In the genomic region with DNA sequence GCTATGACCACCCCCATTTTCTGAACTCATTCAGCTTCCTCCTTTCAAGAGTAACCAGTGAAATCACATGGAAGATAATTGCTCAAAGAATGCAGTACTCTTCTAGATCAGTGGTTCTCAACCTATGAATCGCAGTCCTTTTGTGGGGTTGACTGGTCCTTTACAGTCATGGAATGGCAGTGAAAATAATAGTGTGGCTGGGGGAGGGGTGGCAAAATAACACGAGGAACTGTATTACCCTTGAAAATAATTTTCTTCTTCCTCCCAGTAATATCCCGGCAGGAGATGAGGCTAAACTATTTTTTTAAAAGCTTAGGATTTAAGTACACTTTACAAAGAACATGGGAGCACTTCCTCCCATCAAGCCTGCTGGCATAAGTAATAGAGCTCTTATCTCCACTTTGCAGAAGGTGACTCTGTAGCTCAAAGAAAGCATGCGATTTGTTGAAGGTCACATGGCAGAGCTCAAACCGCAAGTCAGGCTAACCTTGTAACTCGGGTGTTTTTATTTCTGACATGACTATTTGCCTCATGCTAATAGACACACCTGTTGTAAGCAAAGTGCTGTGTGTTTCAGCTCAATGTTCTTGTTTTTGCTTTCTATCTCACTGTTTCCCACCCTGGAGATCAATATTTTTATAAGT, we compare ENCODE assay signal across 25 mouse cellular contexts.
DNase-seq lines count a peak whose midpoint lies in the region; ATAC-seq and TF ChIP-seq lines count a peak whose summit lies in the region.
"Had no signal": no experiment of that assay in that cellular context is flagged by ENCODE, and none has a peak within 500 bp of the region (broad histone marks: within the 10 kb centered on the region; RNA-seq: fewer than 3 reads in every experiment).

No protein-coding gene starts in this region.

- no peak overlapping the region for H3K27ac ChIP-seq in kidney, adult 2 months (ENCODE audit: insufficient read depth, low read depth, low read length)
- H3K27ac ChIP-seq: embryonic facial prominence, embryonic 13.5 days; forebrain, embryonic 13.5 days; hindbrain, postnatal 0 days; layer of hippocampus, adult 2 months; limb, embryonic 12.5 days; neural tube, embryonic 15.5 days had no signal

- H3K4me3 ChIP-seq in kidney, adult 2 months (ENCODE audit: insufficient read depth, low read depth, low read length), result no peak overlapping the region
- H3K4me3 ChIP-seq: embryonic facial prominence, embryonic 13.5 days; erythroblast, embryonic 14.5 days; forebrain, embryonic 13.5 days; layer of hippocampus, adult 2 months; limb, embryonic 12.5 days; neural tube, embryonic 15.5 days had no signal

- intact Hi-C loops in left cerebral cortex, postnatal 25 days (cut with DNase I), result no loop called here

- TF ChIP-seq CTCF in kidney, adult 2 months (conservative IDR thresholded peaks at IDR 0.05; ENCODE audit: insufficient read depth, insufficient read length, low read depth, low read length), result no peak

- TF ChIP-seq POLR2A in kidney, adult 2 months (IDR thresholded peaks at IDR 0.05; ENCODE audit: low read depth, low read length), result no peak

- DNase-seq in adrenal gland, adult 2 months, result peak; percentile 15
- no peak for DNase-seq in adrenal gland, postnatal 25 days
- peak; percentile 6 for DNase-seq in ovary, adult 18-20 months (ENCODE audit: low spot score)
- DNase-seq in ovary, postnatal 10 days (ENCODE audit: low spot score), result no peak
- DNase-seq in cerebellum, postnatal 4 days (ENCODE audit: low spot score in 2 of 2), result no peak
- no peak for DNase-seq in left cerebral cortex, postnatal 25 days (ENCODE audit: low spot score in 2 of 2)
- DNase-seq in kidney, adult 2 months, result no peak
- DNase-seq: cerebellum, adult 9-10 months; heart, postnatal 10 days; kidney, postnatal 25 days; liver, postnatal 0 days; lung, postnatal 10 days; right cerebral cortex, postnatal 25 days; thymus, postnatal 14 days had no signal

- H3K27me3 ChIP-seq in kidney, adult 2 months (replicated peaks; ENCODE audit: control insufficient read depth, insufficient read depth, low read length), result no peaks in the 10 kb centered on the region
- H3K27me3 ChIP-seq: embryonic facial prominence, embryonic 13.5 days; forebrain, embryonic 13.5 days; limb, embryonic 12.5 days; neural tube, embryonic 15.5 days had no signal

- no peaks in the 10 kb centered on the region for H3K4me1 ChIP-seq in kidney, adult 2 months (ENCODE audit: control insufficient read depth, insufficient read depth, low read length)
- H3K4me1 ChIP-seq: embryonic facial prominence, embryonic 13.5 days; limb, embryonic 12.5 days; neural tube, embryonic 15.5 days had no signal

- peak; percentile 27 to 56; a peak in 2 of 4 replicates for ATAC-seq in hematopoietic stem cell, adult 5-6 weeks (replicated peaks in 1 of 2; ENCODE audit: insufficient read depth in 1 of 2, low FRiP score in 2 of 2, low TSS enrichment in 1 of 2, low read depth in 1 of 2, poor library complexity in 2 of 2, severe bottlenecking in 2 of 2)
- ATAC-seq: activated CD4-positive, CD25-positive, alpha-beta regulatory T cell, adult 4 months; CD4-positive, CD25-positive, alpha-beta regulatory T cell, adult 4 months; forebrain, embryonic 13.5 days; hindbrain, postnatal 0 days; intestine, embryonic 16.5 days; liver, postnatal 0 days had no signal

- WGBS in kidney, adult 2 months, result 73% methylated on average over 6 of the region's 6 CpGs

- no peaks in the 10 kb centered on the region for H3K36me3 ChIP-seq in kidney, adult 2 months (ENCODE audit: control insufficient read depth, insufficient read depth, low read length)
- H3K36me3 ChIP-seq: embryonic facial prominence, embryonic 13.5 days; limb, embryonic 12.5 days; neural tube, embryonic 15.5 days had no signal

Comparison
In these comparisons a context has a peak if more than half of its experiments do, and no peak if none do; other contexts are left out.
1. DNase-seq: peak in adrenal gland, adult 2 months (single experiment) and ovary, adult 18-20 months (single experiment); none in adrenal gland, postnatal 25 days (single experiment), ovary, postnatal 10 days (single experiment), cerebellum, postnatal 4 days (0 of 2), left cerebral cortex, postnatal 25 days (0 of 2) and kidney, adult 2 months (single experiment).